In genomic region chr6:50986270-50986924, GRCm38 (mm10) we compare ENCODE assay signal across 10 mouse cellular contexts.
DNase-seq lines count a peak whose midpoint lies in the region; ATAC-seq and TF ChIP-seq lines count a peak whose summit lies in the region.
"Had no signal": no experiment of that assay in that cellular context is flagged by ENCODE, and none has a peak within 500 bp of the region (broad histone marks: within the 10 kb centered on the region; RNA-seq: fewer than 3 reads in every experiment).

No protein-coding gene starts in this region.

- no peaks in the 10 kb centered on the region; the same call in 1 of the 2 replicates for H3K27me3 ChIP-seq in kidney, embryonic 14.5 days (ENCODE audit: control insufficient read depth, insufficient read depth, low read length)
- no peaks in the 10 kb centered on the region for H3K27me3 ChIP-seq in Patski
- no peaks in the 10 kb centered on the region for H3K27me3 ChIP-seq in embryonic facial prominence, embryonic 14.5 days (replicated peaks; ENCODE audit: control insufficient read depth, insufficient read depth, low read length)
- peaks cover 4% of the 10 kb centered on the region; the same call in 1 of the 2 replicates for H3K27me3 ChIP-seq in limb, embryonic 12.5 days

- peak overlapping the region; percentile 53 for H3K27ac ChIP-seq in kidney, embryonic 14.5 days (ENCODE audit: low read depth, low read length)
- H3K27ac ChIP-seq in embryonic facial prominence, embryonic 14.5 days (replicated peaks; ENCODE audit: low read depth, low read length) = peak overlapping the region; percentile 92
- peak overlapping the region; percentile 72 for H3K27ac ChIP-seq in limb, embryonic 12.5 days

- in situ Hi-C loops in Patski (cut with MboI; ENCODE audit: low pct_unique_long_range_greater_than_20kb) = loop anchor here (25.0 kb wide), 1 partner anchor 1251 kb away; the partner anchor contains the start of genes Hoxa10, Hoxa11 and Hoxa9

- CTCF ChIA-PET in Patski (lab: Charles Lee) = interaction anchor here (1.1 kb wide), 1 partner anchor 184 kb away, joined by 3 read pairs; no protein-coding TSS in a partner anchor

- no peak for ATAC-seq in kidney, embryonic 14.5 days (ENCODE audit: low FRiP score, low TSS enrichment)
- peak; percentile 68 for ATAC-seq in Patski
- ATAC-seq in embryonic facial prominence, embryonic 14.5 days (ENCODE audit: low read depth) = no peak
- no peak for ATAC-seq in limb, embryonic 12.5 days (ENCODE audit: insufficient number of reproducible peaks, insufficient read depth, low FRiP score, low TSS enrichment, low read depth)
- ATAC-seq: liver, postnatal 0 days had no signal

- H3K4me1 ChIP-seq in kidney, embryonic 14.5 days (ENCODE audit: control insufficient read depth, insufficient read depth, low read length) = peaks cover 44% of the 10 kb centered on the region
- H3K4me1 ChIP-seq in embryonic facial prominence, embryonic 14.5 days (ENCODE audit: control insufficient read depth, insufficient read depth, low read length) = peaks cover 52% of the 10 kb centered on the region
- peaks cover 54% of the 10 kb centered on the region for H3K4me1 ChIP-seq in limb, embryonic 12.5 days (replicated peaks)

- H3K9me3 ChIP-seq in kidney, embryonic 14.5 days (ENCODE audit: control insufficient read depth, low read length) = no peaks in the 10 kb centered on the region
- no peaks in the 10 kb centered on the region for H3K9me3 ChIP-seq in embryonic facial prominence, embryonic 14.5 days (ENCODE audit: control insufficient read depth, low read length)
- H3K9me3 ChIP-seq in limb, embryonic 12.5 days = no peaks in the 10 kb centered on the region

- H3K4me3 ChIP-seq in kidney, embryonic 14.5 days (ENCODE audit: low read length) = no peak overlapping the region
- H3K4me3 ChIP-seq in embryonic facial prominence, embryonic 14.5 days (ENCODE audit: low read depth, low read length) = no peak overlapping the region
- H3K4me3 ChIP-seq in limb, embryonic 12.5 days (replicated peaks) = no peak overlapping the region

- H3K9ac ChIP-seq in kidney, embryonic 14.5 days (ENCODE audit: low read depth, low read length) = no peak overlapping the region
- no peak overlapping the region for H3K9ac ChIP-seq in embryonic facial prominence, embryonic 14.5 days (ENCODE audit: low read depth, low read length)
- H3K9ac ChIP-seq in limb, embryonic 12.5 days (replicated peaks) = no peak overlapping the region
- H3K9ac ChIP-seq: liver, postnatal 0 days had no signal

- TF ChIP-seq CTCF in Patski (IDR thresholded peaks at IDR 0.05) = no peak

- no peak overlapping the region for H3K4me2 ChIP-seq in kidney, embryonic 14.5 days (replicated peaks; ENCODE audit: low read depth, low read length)
- H3K4me2 ChIP-seq in embryonic facial prominence, embryonic 14.5 days (ENCODE audit: low read depth, low read length) = no peak overlapping the region
- H3K4me2 ChIP-seq in limb, embryonic 12.5 days = no peak overlapping the region

- POLR2A ChIA-PET in Patski (lab: Charles Lee) = no interaction called here

- no peaks in the 10 kb centered on the region for H3K36me3 ChIP-seq in kidney, embryonic 14.5 days (ENCODE audit: control insufficient read depth, insufficient read depth, low read length)
- H3K36me3 ChIP-seq in embryonic facial prominence, embryonic 14.5 days (ENCODE audit: control insufficient read depth, insufficient read depth, low read length) = no peaks in the 10 kb centered on the region
- no peaks in the 10 kb centered on the region for H3K36me3 ChIP-seq in limb, embryonic 12.5 days

- 54% methylated on average over 9 of the region's 9 CpGs for WGBS in kidney, embryonic 14.5 days
- 54% methylated on average over 9 of the region's 9 CpGs for WGBS in embryonic facial prominence, embryonic 14.5 days
- WGBS in limb, embryonic 12.5 days = 26% methylated on average over 9 of the region's 9 CpGs

- DNase-seq in kidney, adult 18-20 months = no peak
- peak; percentile 74 for DNase-seq in Patski (ENCODE audit: low read depth, low spot score)
- DNase-seq in embryonic facial prominence, embryonic 14.5 days (ENCODE audit: low spot score) = peak; percentile 76
- no peak for DNase-seq in lung, postnatal 36 days
- no peak for DNase-seq in lung, postnatal 25 days (ENCODE audit: low spot score)
- no peak for DNase-seq in heart, adult 18-20 months
- DNase-seq: embryo, embryonic 11 days; liver, postnatal 0 days had no signal

Comparison
In these comparisons a context has a peak if more than half of its experiments do, and no peak if none do; other contexts are left out.
1. DNase-seq: peak in Patski (single experiment) and embryonic facial prominence, embryonic 14.5 days (single experiment); none in kidney, adult 18-20 months (single experiment), lung, postnatal 36 days (single experiment), lung, postnatal 25 days (single experiment) and heart, adult 18-20 months (0 of 2).
2. Peak in every context shown above with its lines, with median percentiles within 50 percentile points of each other: H3K27ac ChIP-seq.